Mouse (Mus musculus) gastrocnemius, adult 2 months (tissue): ENCODE measurements around the gene Pstpip1. TPM values are rescaled to one million over a fixed set of nuclear protein-coding genes. Genes with fewer than 3 reads are reported as not detected.
A peak's percentile ranks its signal among the peaks of the same experiment; 100 is the strongest.

Source experiments
- DNase-seq: peaks from one replicate; pipeline ENCODE4 v3.0.0; 2022
- H3K27ac ChIP-seq: fragments of 200-600 bp; 2 replicates; pipeline ENCODE4 v1.8.1; 2022; ENCODE audit warnings: mild to moderate bottlenecking
- H3K4me3 ChIP-seq: fragments of 200-600 bp; 2 replicates; pipeline ENCODE4 v1.8.1; 2022; ENCODE audit warnings: mild to moderate bottlenecking, moderate library complexity
- CTCF ChIP-seq: fragments of 200-600 bp; IDR thresholded peaks from 2 replicates; pipeline ENCODE4 v1.8.1; 2022; ENCODE audit warnings: antibody characterized with exemption, mild to moderate bottlenecking, moderate library complexity
- intact Hi-C: fragments of 180-260 bp; cut with DNase I; formaldehyde crosslinking; loops from one replicate; pipeline ENCODE4 v1.15.1; 2025
- total RNA-seq, 2 experiments: library from RNA; stranded (reverse); gene quantifications; 2 replicates each; pipeline ENCODE4 v1.2.3; 2021

Pstpip1 gene
- total RNA-seq, 2 experiments from 2014 or later, result 0.77 to 1.1 TPM

- intact Hi-C loops, result no loop called here
- TF ChIP-seq CTCF, result no peak
- H3K27ac ChIP-seq, result no peak overlapping the region
- no peak overlapping the region for H3K4me3 ChIP-seq
- no peak for DNase-seq
These were observed 45.9 kb downstream of the Pstpip1 start for GRCm38 (mm10) chr9:56135590-56136197.

- intact Hi-C loops, result no loop called here
- H3K4me3 ChIP-seq, result no peak overlapping the region
- TF ChIP-seq CTCF, result peak; percentile 15; the same call in 1 of the 2 replicates
- H3K27ac ChIP-seq, result no peak overlapping the region
- DNase-seq, result no peak
These were observed 52.0 kb downstream of the Pstpip1 start for GRCm38 (mm10) chr9:56141776-56142175.

- intact Hi-C loops, result no loop called here
- no peak for DNase-seq
- TF ChIP-seq CTCF, result no peak
These were observed 54.7 kb downstream of the Pstpip1 start for GRCm38 (mm10) chr9:56144366-56145003.

GRCm38 (mm10) chr9:56146326-56146923, 56.7 kb downstream of the Pstpip1 start:
- no peak for TF ChIP-seq CTCF

More at GRCm38 (mm10) chr9:56144366-56145003, 54.7 kb downstream of the Pstpip1 start:
- Histone ChIP-seq H3K27ac (no peak overlapping the region), H3K4me3 (no peak overlapping the region)

GRCm38 (mm10) chr9:56151745-56152481, 62.2 kb downstream of the Pstpip1 start:
- Histone ChIP-seq H3K4me3 (peak overlapping the region; percentile 45), H3K27ac (peak overlapping the region; percentile 88)
- intact Hi-C loops, result no loop called here
- no peak for TF ChIP-seq CTCF
- peak; percentile 68 for DNase-seq

More at GRCm38 (mm10) chr9:56146326-56146923, 56.7 kb downstream of the Pstpip1 start:
- DNase-seq, result no peak
- intact Hi-C loops, result no loop called here
- Histone ChIP-seq H3K27ac (no peak overlapping the region), H3K4me3 (no peak overlapping the region)

- DNase-seq, result no peak
- H3K27ac ChIP-seq, result peak overlapping the region; percentile 88
- intact Hi-C loops, result no loop called here
- peak overlapping the region; percentile 45 for H3K4me3 ChIP-seq
- no peak for TF ChIP-seq CTCF
These were observed 62.8 kb downstream of the Pstpip1 start for GRCm38 (mm10) chr9:56152482-56153007.

- TF ChIP-seq CTCF, result no peak
- H3K27ac ChIP-seq, result peak overlapping the region; percentile 32; the same call in 1 of the 2 replicates
- H3K4me3 ChIP-seq, result no peak overlapping the region
- intact Hi-C loops, result no loop called here
- DNase-seq, result no peak
These were observed 64.8 kb downstream of the Pstpip1 start for GRCm38 (mm10) chr9:56154572-56154971.

- H3K4me3 ChIP-seq, result no peak overlapping the region
- no peak for DNase-seq
These were observed 68.3 kb downstream of the Pstpip1 start for GRCm38 (mm10) chr9:56158077-56158476.

GRCm38 (mm10) chr9:56159456-56159855, 69.7 kb downstream of the Pstpip1 start:
- no peak for DNase-seq
- intact Hi-C loops, result no loop called here
- peak overlapping the region; percentile 95 for H3K27ac ChIP-seq
- no peak for TF ChIP-seq CTCF
- H3K4me3 ChIP-seq, result peak overlapping the region; percentile 94

More at GRCm38 (mm10) chr9:56158077-56158476, 68.3 kb downstream of the Pstpip1 start:
- no peak for TF ChIP-seq CTCF
- intact Hi-C loops, result no loop called here
- H3K27ac ChIP-seq, result peak overlapping the region; percentile 0; the same call in 1 of the 2 replicates

GRCm38 (mm10) chr9:56160341-56161141, 70.8 kb downstream of the Pstpip1 start:
- DNase-seq, result peak; percentile 95
- no peak for TF ChIP-seq CTCF
- H3K27ac ChIP-seq, result peak overlapping the region; percentile 95
- H3K4me3 ChIP-seq, result peak overlapping the region; percentile 94
- intact Hi-C loops, result no loop called here

- intact Hi-C loops, result no loop called here
- no peak for DNase-seq
- TF ChIP-seq CTCF, result no peak
- Histone ChIP-seq H3K27ac (no peak within 1 kb of the TSS), H3K4me3 (no peak within 1 kb of the TSS)
These were observed 75.6 kb downstream of the Pstpip1 start, which contains the start of gene Tspan3 for GRCm38 (mm10) chr9:56165377-56165776. Gene Tspan3, minus strand, starts transcription at chr9:56165477.
